Mouse (Mus musculus): ENCODE measurements around the gene Nxnl2. TPM values are rescaled to one million over a fixed set of nuclear protein-coding genes. Genes with fewer than 3 reads are reported as not detected.

The Nxnl2 gene
- total and polyA plus RNA-seq, 3 experiments: not detected

DNA sequence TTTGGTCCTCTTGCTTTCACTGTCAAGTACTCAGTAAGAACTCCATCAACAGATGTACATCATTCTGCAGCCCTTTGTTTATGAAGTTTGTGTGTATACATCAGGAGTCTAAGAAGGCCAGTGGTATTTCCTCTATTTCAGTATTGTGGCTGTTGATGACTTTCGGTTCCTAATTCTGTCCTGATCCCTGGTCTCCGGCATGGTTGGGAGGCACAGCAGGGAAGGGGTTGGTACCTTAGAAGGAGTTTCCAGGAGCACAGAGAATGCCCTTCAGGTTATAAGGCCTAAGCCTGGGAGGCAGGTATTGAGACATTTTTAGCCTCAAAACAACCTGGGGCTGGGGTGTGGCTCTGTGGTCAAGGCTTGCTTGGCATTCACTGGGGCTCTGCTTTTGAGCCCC lies 9.2 kb upstream of the Nxnl2 start:
- no peaks in the 10 kb centered on the region for H3K79me2 ChIP-seq (ENCODE audit: control insufficient read depth, insufficient read depth, low read length, poor library complexity)
- no peak overlapping the region for H3K9ac ChIP-seq (ENCODE audit: control insufficient read depth, low read depth, low read length, poor library complexity, severe bottlenecking)
- no peak overlapping the region for H3K4me3 ChIP-seq (ENCODE audit: control insufficient read depth in 1 of 2, insufficient read depth in 1 of 2, low read depth in 2 of 2, low read length in 2 of 2)
- no peak for DNase-seq (ENCODE audit: low read depth, low spot score)
- no peak overlapping the region for H3K27ac ChIP-seq (ENCODE audit: control insufficient read depth, low read depth, low read length)
- H3K4me1 ChIP-seq (ENCODE audit: control insufficient read depth in 1 of 2, insufficient read depth in 2 of 2, low read length in 2 of 2): 0 out of 4 replicates have a peak, but pooled peaks cover 0 to 2% of the 10 kb centered on the region in 2 experiments
- no peaks in the 10 kb centered on the region for H3K27me3 ChIP-seq (ENCODE audit: control insufficient read depth in 1 of 2, insufficient read depth in 2 of 2, low read length in 2 of 2)
- no peaks in the 10 kb centered on the region for H3K36me3 ChIP-seq (ENCODE audit: control insufficient read depth in 1 of 2, insufficient read depth in 2 of 2, low read length in 2 of 2)
- H3K9me3 ChIP-seq (replicated peaks; ENCODE audit: insufficient read depth, low read length): no peaks in the 10 kb centered on the region
- TF ChIP-seq RCOR1 (IDR thresholded peaks at IDR 0.05; ENCODE audit: low read depth, low read length) (no peak), POLR2A (IDR thresholded peaks at IDR 0.05; ENCODE audit: control insufficient read depth in 1 of 2, insufficient read depth in 1 of 2, low read depth in 1 of 2, low read length in 2 of 2, poor library complexity in 1 of 2) (no peak), ZMIZ1 (IDR thresholded peaks at IDR 0.05; ENCODE audit: low read depth, low read length) (no peak), NRF1 (IDR thresholded peaks at IDR 0.05; ENCODE audit: insufficient read depth, low read depth, low read length, poor library complexity, severe bottlenecking) (no peak), SMC3 (IDR thresholded peaks at IDR 0.05; ENCODE audit: low read depth, low read length) (no peak), USF2 (IDR thresholded peaks at IDR 0.05; ENCODE audit: borderline replicate concordance in 1 of 2, insufficient read depth in 1 of 2, low read depth in 1 of 2, low read length in 2 of 2) (no peak), EP300 (IDR thresholded peaks at IDR 0.05; ENCODE audit: low read depth in 1 of 2, low read length in 2 of 2) (no peak), RAD21 (IDR thresholded peaks at IDR 0.05; ENCODE audit: low read depth, low read length) (no peak), ETS1 (IDR thresholded peaks at IDR 0.05; ENCODE audit: low read depth, low read length) (no peak), ZKSCAN1 (IDR thresholded peaks at IDR 0.05; ENCODE audit: low read depth, low read length) (no peak), BHLHE40 (IDR thresholded peaks at IDR 0.05; ENCODE audit: borderline replicate concordance, low read depth, low read length) (no peak), USF1 (IDR thresholded peaks at IDR 0.05; ENCODE audit: low read depth, low read length) (no peak), MXI1 (IDR thresholded peaks at IDR 0.05; ENCODE audit: low read depth, low read length) (no peak), UBTF (IDR thresholded peaks at IDR 0.05; ENCODE audit: borderline replicate concordance, insufficient read depth, low read depth, low read length) (no peak), HCFC1 (IDR thresholded peaks at IDR 0.05; ENCODE audit: low read depth, low read length) (no peak), GABPA (IDR thresholded peaks at IDR 0.05; ENCODE audit: low read depth, low read length) (no peak), ZNF384 (IDR thresholded peaks at IDR 0.05; ENCODE audit: low read depth, low read length) (no peak), POLR2AphosphoS2 (IDR thresholded peaks at IDR 0.05; ENCODE audit: low read length) (no peak), CHD1 (IDR thresholded peaks at IDR 0.05; ENCODE audit: low read depth, low read length) (no peak), ZC3H11A (IDR thresholded peaks at IDR 0.05; ENCODE audit: low read depth, low read length) (no peak)

DNA sequence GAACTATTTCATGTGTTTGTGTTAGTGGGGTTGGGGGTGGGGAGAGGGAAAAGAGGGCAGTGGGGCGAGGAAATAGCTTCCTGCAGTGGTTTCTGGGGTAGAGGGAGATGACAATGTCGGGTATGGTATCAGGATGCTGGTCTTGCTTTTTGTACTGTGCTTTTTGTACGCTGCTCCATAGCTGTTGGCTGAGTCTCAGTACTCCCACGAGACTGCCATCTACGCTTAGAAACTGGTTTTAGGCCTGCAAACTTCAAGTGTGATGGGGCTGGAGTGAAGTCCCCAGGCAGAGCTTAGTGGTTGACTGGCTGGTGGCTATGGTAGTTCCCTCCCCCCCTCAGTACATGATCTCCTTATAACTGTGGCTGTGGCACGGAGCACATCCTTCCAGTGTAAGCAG lies 8.6 kb upstream of the Nxnl2 start:
- Histone ChIP-seq H3K4me3 (ENCODE audit: control insufficient read depth in 1 of 2, insufficient read depth in 1 of 2, low read depth in 2 of 2, low read length in 2 of 2) (no peak overlapping the region), H3K36me3 (ENCODE audit: control insufficient read depth in 1 of 2, insufficient read depth in 2 of 2, low read length in 2 of 2) (no peaks in the 10 kb centered on the region), H3K9me3 (replicated peaks; ENCODE audit: insufficient read depth, low read length) (no peaks in the 10 kb centered on the region), H3K9ac (ENCODE audit: control insufficient read depth, low read depth, low read length, poor library complexity, severe bottlenecking) (no peak overlapping the region), H3K4me1 (ENCODE audit: control insufficient read depth in 1 of 2, insufficient read depth in 2 of 2, low read length in 2 of 2) (no peaks in the 10 kb centered on the region), H3K79me2 (ENCODE audit: control insufficient read depth, insufficient read depth, low read length, poor library complexity) (no peaks in the 10 kb centered on the region), H3K27ac (ENCODE audit: control insufficient read depth, low read depth, low read length) (no peak overlapping the region), H3K27me3 (ENCODE audit: control insufficient read depth in 1 of 2, insufficient read depth in 2 of 2, low read length in 2 of 2) (no peaks in the 10 kb centered on the region)
- TF ChIP-seq CHD2 (IDR thresholded peaks at IDR 0.05; ENCODE audit: low read length) (no peak), SIN3A (IDR thresholded peaks at IDR 0.05; ENCODE audit: low read length) (no peak), SMC3 (IDR thresholded peaks at IDR 0.05; ENCODE audit: low read depth, low read length) (no peak), RCOR1 (IDR thresholded peaks at IDR 0.05; ENCODE audit: low read depth, low read length) (no peak), UBTF (IDR thresholded peaks at IDR 0.05; ENCODE audit: borderline replicate concordance, insufficient read depth, low read depth, low read length) (no peak), POLR2A (IDR thresholded peaks at IDR 0.05; ENCODE audit: control insufficient read depth in 1 of 2, insufficient read depth in 1 of 2, low read depth in 1 of 2, low read length in 2 of 2, poor library complexity in 1 of 2) (no peak), MAFK (IDR thresholded peaks at IDR 0.05; ENCODE audit: borderline replicate concordance, low read depth, low read length) (no peak)
- no peak for DNase-seq (ENCODE audit: low read depth, low spot score)

Measured in MEL (cell line).